Mouse (Mus musculus) hindbrain, embryonic 14.5 days (tissue): ENCODE results near the gene Srp68. TPM values are rescaled to one million over a fixed set of nuclear protein-coding genes. Genes with fewer than 3 reads are reported as not detected.

ENCODE experiments used
- ATAC-seq: fragments of 200-750 bp; cut with Nextera tagmentation; 2 replicates; pipeline ENCODE4 v1.8.0; 2017; ENCODE audit warnings: moderate number of reproducible peaks, mild to moderate bottlenecking, moderate TSS enrichment, moderate library complexity; ENCODE audit not compliant: low FRiP score
- DNase-seq: peaks from one replicate; pipeline ENCODE4 v3.0.0-alpha.2; 2015; ENCODE audit warnings: low spot score
- H3K27ac ChIP-seq: fragments of 300-500 bp; sonication (generic); 2 replicates; pipeline ENCODE4 v1.5.1; 2014; ENCODE audit warnings: mild to moderate bottlenecking, moderate library complexity
- H3K27me3 ChIP-seq: fragments of 300-500 bp; sonication (generic); 2 replicates; pipeline ENCODE4 v1.6.1; 2014; ENCODE audit warnings: mild to moderate bottlenecking, low read length, mixed read lengths; ENCODE audit not compliant: control insufficient read depth, insufficient read depth
- H3K36me3 ChIP-seq: fragments of 300-500 bp; sonication (generic); replicated peaks from 2 replicates; pipeline ENCODE4 v1.6.1; 2014; ENCODE audit not compliant: control insufficient read depth, insufficient read depth
- H3K4me1 ChIP-seq: fragments of 300-500 bp; sonication (generic); replicated peaks from 2 replicates; pipeline ENCODE4 v1.6.1; 2014; ENCODE audit warnings: antibody characterized with exemption, low read length, mixed read lengths; ENCODE audit not compliant: control insufficient read depth, insufficient read depth
- H3K4me2 ChIP-seq: fragments of 300-500 bp; sonication (generic); replicated peaks from 2 replicates; pipeline ENCODE4 v1.6.1; 2014; ENCODE audit warnings: mild to moderate bottlenecking, moderate library complexity
- H3K4me3 ChIP-seq: fragments of 300-500 bp; sonication (generic); replicated peaks from 2 replicates; pipeline ENCODE4 v1.5.1; 2014; ENCODE audit warnings: mild to moderate bottlenecking, low read length
- H3K9ac ChIP-seq: fragments of 300-500 bp; sonication (generic); 2 replicates; pipeline ENCODE4 v1.6.1; 2014
- H3K9me3 ChIP-seq: fragments of 300-500 bp; sonication (generic); 2 replicates; pipeline ENCODE4 v1.6.1; 2016; ENCODE audit warnings: low read length; ENCODE audit not compliant: control insufficient read depth
- WGBS: fragments of 180-500 bp; shearing (Covaris S2); extraction: QIAGEN DNeasy Blood & Tissue Kit; methylation state at CpG from one replicate; pipeline ENCODE4 v1.1.7; 2014; 5-methylcytosine and 5-hydroxymethylcytosine counted together
- polyA plus RNA-seq: library from polyadenylated mRNA; unstranded; fragments of >200 nt; fragmentation: Nextera tagmentation; extraction: Ambion mirVana; gene quantifications from 2 replicates; pipeline ENCODE4 v1.2.1, GENCODE M21; 2014

The Srp68 gene
- polyA plus RNA-seq, result 52.0 and 54.0 TPM in 2 replicates

DNA sequence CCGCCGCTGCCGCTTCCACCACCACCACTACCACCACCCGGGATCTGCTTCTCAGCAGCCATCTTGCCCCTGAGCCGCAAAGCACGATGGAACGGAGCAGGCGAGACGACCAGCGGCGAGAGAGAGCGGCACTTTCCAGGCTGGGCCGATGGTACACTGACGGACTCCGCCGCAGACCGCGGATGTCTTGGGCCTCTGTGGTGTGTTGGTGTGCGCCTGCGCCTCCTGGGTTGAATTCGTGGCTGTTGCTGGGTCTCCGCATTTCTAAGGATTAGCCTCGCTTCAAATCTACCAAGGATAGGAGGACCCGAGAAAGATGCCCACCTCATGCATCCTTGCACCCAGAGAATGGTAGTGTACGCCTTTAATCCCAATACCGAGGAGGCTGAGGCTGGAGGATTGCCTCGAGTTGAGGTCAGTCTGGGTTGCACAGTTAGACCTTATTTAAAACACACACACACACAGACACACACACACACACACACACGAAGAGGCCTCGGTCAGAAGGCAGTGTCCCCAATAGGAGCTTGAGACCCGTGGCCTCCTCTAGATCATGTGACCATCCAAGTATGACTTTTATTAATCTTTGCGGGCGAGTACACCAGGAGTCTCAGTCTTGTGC is at the start of gene Srp68:
Gene Srp68, minus strand, starts transcription at position 173 of the 622 bp plus-strand sequence.
- Histone ChIP-seq H3K27me3 (no peaks in the 10 kb centered on the region), H3K9me3 (no peaks in the 10 kb centered on the region), H3K4me1 (peaks cover 15% of the 10 kb centered on the region), H3K36me3 (peaks cover 32% of the 10 kb centered on the region), H3K4me2 (peak within 1 kb of the TSS; percentile 93), H3K4me3 (peak within 1 kb of the TSS; percentile 93), H3K27ac (peak within 1 kb of the TSS; percentile 89), H3K9ac (peak within 1 kb of the TSS; percentile 93)
- DNase-seq (peak; percentile 94), ATAC-seq (peak; percentile 98)
- 4% methylated on average over 32 of the region's 32 CpGs for WGBS

DNA sequence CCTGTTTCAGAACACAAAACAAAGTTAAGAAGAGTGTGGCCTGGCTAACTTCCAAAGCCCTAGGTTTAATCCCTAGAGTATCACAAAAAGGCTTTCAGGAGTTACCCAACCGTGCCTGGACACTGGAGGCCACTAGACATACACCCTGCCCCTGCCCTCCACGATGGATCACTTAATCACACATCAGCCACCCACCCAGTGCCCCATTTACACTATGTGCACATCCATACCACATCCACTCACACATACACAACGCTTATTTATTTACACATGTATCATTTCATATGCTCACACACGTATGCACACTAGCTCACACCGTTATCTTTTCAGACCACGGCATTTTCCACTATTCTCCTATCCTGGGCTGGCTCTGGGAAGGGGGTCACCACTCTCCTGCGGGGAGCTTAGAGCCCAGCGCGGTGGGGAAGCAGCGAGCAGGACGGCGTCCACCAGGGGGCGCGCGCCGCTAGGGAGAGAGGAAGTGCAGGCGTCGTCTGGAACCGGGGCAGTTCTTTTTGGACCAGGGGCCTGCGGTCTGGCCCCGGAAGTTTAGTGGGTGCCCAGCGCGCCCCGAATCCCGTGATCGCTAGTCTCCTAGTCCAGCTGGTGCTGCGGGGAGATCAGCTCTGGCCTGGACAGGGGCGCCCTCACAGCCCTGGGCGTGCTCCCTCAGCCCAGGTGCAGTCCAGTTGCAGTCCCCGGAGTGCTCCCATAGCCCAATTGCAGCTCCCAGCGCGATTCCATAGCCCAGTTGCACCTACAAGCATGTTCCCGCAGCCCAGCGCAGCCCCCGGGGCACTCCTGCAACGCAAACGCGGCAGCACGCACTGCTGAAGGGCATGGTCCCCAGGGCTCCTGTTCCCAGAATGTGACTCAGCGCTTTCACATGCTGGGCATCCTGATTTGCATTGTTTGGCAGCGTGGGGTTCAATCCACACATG is 45.0 kb upstream of the Srp68 start:
- ATAC-seq, result peak; percentile 79

DNA sequence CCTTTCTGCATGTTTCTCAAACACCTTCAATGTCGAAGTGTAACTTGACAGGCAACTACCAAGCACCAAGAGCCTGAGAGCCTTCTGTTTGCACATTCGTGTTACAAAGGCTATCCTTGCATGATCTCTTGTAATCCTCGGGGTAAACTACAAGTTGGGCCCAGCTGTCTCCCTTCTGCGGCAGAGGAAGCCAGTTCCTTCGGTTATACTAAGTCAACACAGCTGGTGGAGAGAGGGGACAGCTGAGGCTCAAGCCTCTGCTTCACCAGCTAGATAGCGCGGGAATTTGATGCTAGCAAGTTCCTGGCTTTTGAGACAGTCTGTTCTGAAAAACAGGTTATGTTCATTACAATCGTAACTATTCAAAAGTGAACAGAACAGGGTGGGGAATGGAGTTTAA is 38.3 kb upstream of the Srp68 start:
- Histone ChIP-seq H3K4me3 (no peak overlapping the region), H3K9me3 (no peaks in the 10 kb centered on the region), H3K4me2 (no peak overlapping the region), H3K36me3 (no peaks in the 10 kb centered on the region), H3K4me1 (no peaks in the 10 kb centered on the region), H3K9ac (no peak overlapping the region), H3K27ac (no peak overlapping the region), H3K27me3 (no peaks in the 10 kb centered on the region)
- ATAC-seq (no peak), DNase-seq (no peak)
- WGBS, result 66% methylated on average over 8 of the region's 8 CpGs

More for the DNA sequence above, 45.0 kb upstream of the Srp68 start:
- Histone ChIP-seq H3K27ac (no peak overlapping the region), H3K36me3 (no peaks in the 10 kb centered on the region), H3K4me1 (peaks cover 4% of the 10 kb centered on the region), H3K27me3 (no peaks in the 10 kb centered on the region), H3K4me3 (peak overlapping the region; percentile 35), H3K9me3 (no peaks in the 10 kb centered on the region), H3K4me2 (peak overlapping the region; percentile 95), H3K9ac (peak overlapping the region; percentile 59)
- WGBS, result under 1% methylated on average over 41 of the region's 41 CpGs
- peak; percentile 83 for DNase-seq

DNA sequence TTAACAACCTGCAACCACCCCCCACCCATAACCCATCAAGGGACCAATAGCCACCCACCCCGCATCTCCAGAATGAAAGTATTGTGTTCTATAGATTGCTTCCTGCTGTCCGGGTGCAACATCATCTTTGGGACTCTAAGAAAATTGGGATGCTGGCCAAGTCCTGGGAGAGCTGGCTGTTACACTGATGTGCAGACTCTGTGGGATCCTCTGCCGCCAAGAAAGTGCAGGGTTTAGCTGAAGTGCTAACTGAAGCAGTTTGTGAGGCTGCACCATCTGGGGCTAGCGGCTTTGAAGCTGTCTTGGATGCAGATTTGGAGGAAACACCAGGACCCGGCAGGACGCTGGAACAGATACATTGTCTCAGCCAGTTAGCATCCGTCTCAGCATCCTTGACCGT is 37.2 kb upstream of the Srp68 start:
- Histone ChIP-seq H3K27ac (peak overlapping the region; percentile 38; the same call in 1 of the 2 replicates), H3K27me3 (no peaks in the 10 kb centered on the region), H3K36me3 (no peaks in the 10 kb centered on the region), H3K4me2 (no peak overlapping the region), H3K4me3 (no peak overlapping the region), H3K9me3 (no peaks in the 10 kb centered on the region), H3K4me1 (no peaks in the 10 kb centered on the region), H3K9ac (no peak overlapping the region)
- 47% methylated on average over 8 of the region's 8 CpGs for WGBS
- ATAC-seq (no peak), DNase-seq (peak; percentile 46)

DNA sequence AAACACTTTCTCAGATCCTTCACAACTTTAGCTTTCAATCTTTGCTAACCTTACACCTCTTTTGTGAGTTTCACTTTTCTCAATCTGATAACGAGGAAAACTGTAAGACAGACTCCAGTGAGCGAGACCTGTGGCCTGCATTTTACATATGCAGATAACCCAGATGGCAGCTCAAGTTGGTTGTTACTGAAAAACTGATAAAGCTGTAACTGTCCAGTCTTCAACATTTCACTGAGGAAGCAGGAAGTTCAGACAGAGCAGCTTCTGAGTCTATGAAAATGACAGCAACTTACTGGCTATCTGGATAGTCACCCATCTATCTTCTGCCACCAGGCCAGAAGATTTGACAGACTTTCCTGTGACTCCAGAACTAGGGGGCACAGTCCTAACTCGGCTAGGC is 35.6 kb upstream of the Srp68 start:
- Histone ChIP-seq H3K9me3 (no peaks in the 10 kb centered on the region), H3K4me2 (no peak overlapping the region), H3K36me3 (peaks cover 4% of the 10 kb centered on the region), H3K27ac (no peak overlapping the region), H3K9ac (no peak overlapping the region), H3K4me3 (no peak overlapping the region), H3K4me1 (peaks cover 7% of the 10 kb centered on the region), H3K27me3 (no peaks in the 10 kb centered on the region)
- WGBS, result 85% methylated on average over 3 of the region's 3 CpGs
- no peak for DNase-seq
- ATAC-seq, result no peak

DNA sequence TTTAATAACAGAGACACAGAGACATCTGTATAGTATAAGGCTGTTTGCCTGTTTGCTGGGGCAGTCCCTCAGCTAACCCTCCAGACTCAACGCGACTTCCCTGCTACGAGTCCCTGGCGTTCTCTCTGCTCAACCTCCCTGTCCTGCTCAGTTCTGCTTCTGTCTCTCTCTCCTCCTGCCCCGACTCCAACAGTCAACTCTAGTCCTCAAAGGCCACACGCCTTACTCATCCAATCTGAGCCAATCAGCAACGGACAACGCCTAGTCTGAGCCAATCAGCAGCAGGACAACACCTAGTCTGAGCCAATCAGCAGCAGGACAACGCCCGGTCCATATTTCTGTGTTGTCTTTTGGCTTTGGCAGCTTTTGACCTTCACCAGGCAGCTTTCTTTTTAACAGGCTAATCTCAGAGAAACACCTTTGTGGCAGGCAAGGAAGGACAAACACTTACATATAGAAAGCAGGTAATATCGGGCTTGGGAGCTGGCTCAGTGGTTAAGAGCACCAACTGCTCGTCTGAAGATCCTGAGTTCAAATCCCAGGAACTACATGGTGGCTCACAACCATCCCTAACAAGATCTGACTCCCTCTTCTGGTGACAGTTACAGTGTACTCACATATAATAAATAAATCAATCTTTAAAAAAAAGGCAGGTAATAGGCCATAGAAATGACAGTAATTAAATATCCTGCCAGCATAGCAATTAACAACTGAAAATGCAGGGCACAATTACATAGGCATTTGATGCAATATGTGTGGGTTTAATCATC is 33.9 kb upstream of the Srp68 start:
- 94% methylated on average over 12 of the region's 12 CpGs for WGBS
- no peak overlapping the region for H3K4me2 ChIP-seq
- no peak for ATAC-seq
- peaks cover 21% of the 10 kb centered on the region for H3K36me3 ChIP-seq
- H3K27ac ChIP-seq, result no peak overlapping the region
- H3K27me3 ChIP-seq, result no peaks in the 10 kb centered on the region
- no peak overlapping the region for H3K9ac ChIP-seq
- peaks cover 7% of the 10 kb centered on the region for H3K4me1 ChIP-seq
- H3K4me3 ChIP-seq, result no peak overlapping the region
- no peaks in the 10 kb centered on the region for H3K9me3 ChIP-seq
- DNase-seq, result no peak

DNA sequence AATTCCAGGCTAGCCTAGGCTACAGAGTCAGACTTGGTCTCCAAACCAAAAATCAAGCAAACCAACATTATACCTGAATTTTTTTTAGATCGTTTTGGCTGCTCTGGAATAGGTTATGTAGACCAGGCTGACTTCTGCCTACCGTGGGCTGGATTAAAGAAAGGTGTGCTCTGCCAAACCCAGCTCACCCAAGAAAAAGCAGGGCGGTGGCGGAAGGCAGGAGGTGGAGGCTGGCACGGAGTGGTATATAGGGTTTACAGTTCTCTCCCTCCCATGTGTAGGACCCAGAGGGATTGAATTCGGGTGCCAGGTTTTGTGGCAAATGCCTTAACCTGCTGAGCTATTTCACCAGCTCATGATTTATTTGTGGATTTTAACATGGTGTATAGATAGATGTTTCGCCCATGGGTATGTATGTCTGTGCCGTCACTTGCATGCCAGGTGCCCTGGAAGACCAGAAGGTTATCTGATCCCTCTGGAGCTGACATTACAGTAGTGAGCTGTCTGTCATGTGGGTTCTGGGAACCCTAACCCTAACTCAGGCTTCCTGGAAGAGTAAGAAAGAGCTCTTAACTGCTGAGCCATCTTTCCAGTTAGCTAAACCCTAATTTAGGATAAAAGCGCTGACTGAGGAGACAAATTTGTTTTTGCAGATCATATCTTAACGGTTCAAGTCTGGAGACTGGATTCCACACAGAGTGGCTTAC is 33.2 kb upstream of the Srp68 start, which contains the start of gene Exoc7:
Gene Exoc7, minus strand, starts transcription at position 215 of the 707 bp plus-strand sequence.
- peaks cover 7% of the 10 kb centered on the region for H3K4me1 ChIP-seq
- ATAC-seq, result peak; percentile 35
- H3K36me3 ChIP-seq, result peaks cover 28% of the 10 kb centered on the region
- 86% methylated on average over 10 of the region's 10 CpGs for WGBS
- H3K4me2 ChIP-seq, result peak within 1 kb of the TSS; percentile 72
- peak within 1 kb of the TSS; percentile 60 for H3K4me3 ChIP-seq
- no peaks in the 10 kb centered on the region for H3K9me3 ChIP-seq
- no peak for DNase-seq
- H3K27me3 ChIP-seq, result no peaks in the 10 kb centered on the region
- peak within 1 kb of the TSS; percentile 34; the same call in 1 of the 2 replicates for H3K27ac ChIP-seq
- H3K9ac ChIP-seq, result peak within 1 kb of the TSS; percentile 66

DNA sequence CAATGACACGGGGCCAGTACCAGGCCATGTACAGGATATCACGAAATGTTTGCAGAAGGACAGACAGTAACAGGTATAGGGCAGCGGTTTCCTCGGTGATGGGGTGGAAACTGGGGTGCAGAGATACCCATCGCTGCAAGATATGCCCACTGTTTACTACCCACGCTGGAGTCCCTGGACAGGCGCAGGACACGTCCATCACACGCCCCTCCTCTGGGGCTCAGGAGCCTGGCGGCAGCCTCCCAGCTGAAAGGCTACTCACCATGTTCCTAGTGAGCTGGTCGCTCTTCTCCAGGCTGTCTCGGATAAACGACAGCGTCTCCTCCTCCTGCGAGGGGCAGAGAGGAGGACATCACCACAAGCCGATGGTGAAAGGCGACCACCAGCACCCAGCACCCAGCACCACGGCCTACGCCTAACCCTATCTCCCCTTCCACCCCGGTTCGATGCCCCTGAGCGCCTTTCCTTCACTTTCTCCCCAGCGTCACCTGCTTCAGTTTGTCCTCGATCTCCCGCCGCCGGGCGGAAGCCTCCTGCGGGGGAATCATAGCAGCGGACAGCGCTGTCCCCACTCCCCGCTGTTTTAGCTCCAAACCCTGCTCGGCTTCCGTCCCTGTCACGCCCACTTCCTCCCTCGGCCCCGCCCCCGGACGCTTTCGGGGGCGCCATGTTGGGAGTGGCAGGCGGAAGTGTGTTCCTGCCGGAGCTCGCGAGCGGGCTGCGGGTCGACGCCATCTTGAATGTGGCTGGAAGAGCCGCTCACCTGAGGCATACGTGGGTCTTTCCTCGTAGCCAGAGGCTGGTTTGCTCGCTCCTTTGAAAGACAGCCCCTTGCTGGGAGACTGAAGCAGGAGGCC is 32.3 kb upstream of the Srp68 start:
- Histone ChIP-seq H3K9ac (peak overlapping the region; percentile 66), H3K4me2 (peak overlapping the region; percentile 72), H3K36me3 (peaks cover 37% of the 10 kb centered on the region), H3K27ac (peak overlapping the region; percentile 34; the same call in 1 of the 2 replicates), H3K9me3 (no peaks in the 10 kb centered on the region), H3K27me3 (no peaks in the 10 kb centered on the region), H3K4me1 (peaks cover 7% of the 10 kb centered on the region), H3K4me3 (peak overlapping the region; percentile 60)
- ATAC-seq (peak; percentile 92), DNase-seq (peak; percentile 95)
- WGBS, result 2% methylated on average over 53 of the region's 53 CpGs
